Mouse (Mus musculus) CD4-positive, CD25-positive, alpha-beta regulatory T cell, adult 4 months (primary cell): ENCODE measurements around the gene Poglut1. TPM values are rescaled to one million over a fixed set of nuclear protein-coding genes. Genes with fewer than 3 reads are reported as not detected.

Experiments used
- polyA plus RNA-seq, 2 experiments: library from polyadenylated mRNA; unstranded; fragments of 100-300 nt; shearing (Covaris generic); gene quantifications; one replicate each; pipeline ENCODE4 v1.2.1; 2017

The Poglut1 gene
- polyA plus RNA-seq, 2 experiments from 2014 or later = 32.1 to 38.5 TPM

Other genes with a start within 250 kb of the Poglut1 start
- under 1 TPM in 1 of 2 experiments, not detected in 1; 0.24 TPM for gene Maats1, start 208.1 kb downstream of the Poglut1 start, polyA plus RNA-seq
- 100 to 1,000 TPM; 203 to 275 TPM for gene Cox17, start 203.3 kb downstream of the Poglut1 start, polyA plus RNA-seq
- not detected for gene Gm21987, start 203.2 kb downstream of the Poglut1 start, polyA plus RNA-seq
- gene Popdc2, start 188.0 kb downstream of the Poglut1 start, polyA plus RNA-seq = 1 to 10 TPM; 2.3 to 6.2 TPM
- gene Pla1a, start 117.1 kb downstream of the Poglut1 start, polyA plus RNA-seq = under 1 TPM in 1 of 2 experiments, not detected in 1; 0.30 TPM
- 10 to 100 TPM; 73.1 to 92.7 TPM for gene Adprh, start 97.6 kb downstream of the Poglut1 start, polyA plus RNA-seq
- 10 to 100 TPM in 1 of 2 experiments, 1 to 10 TPM in 1; 5.7 to 10.6 TPM for gene Cd80, start 94.7 kb downstream of the Poglut1 start, polyA plus RNA-seq
- gene Timmdc1, start 27.6 kb downstream of the Poglut1 start, polyA plus RNA-seq = 10 to 100 TPM; 12.0 to 18.2 TPM
- 10 to 100 TPM; 36.0 to 37.2 TPM for gene Tmem39a, start 8.4 kb upstream of the Poglut1 start, polyA plus RNA-seq
- 10 to 100 TPM; 21.5 to 26.4 TPM for gene Arhgap31, start 163.0 kb upstream of the Poglut1 start, polyA plus RNA-seq
- 1 to 10 TPM; 8.7 to 9.2 TPM for gene B4galt4, start 192.0 kb upstream of the Poglut1 start, polyA plus RNA-seq